Comparison of ENCODE assay signal across 8 mouse cellular contexts in the genomic region with DNA sequence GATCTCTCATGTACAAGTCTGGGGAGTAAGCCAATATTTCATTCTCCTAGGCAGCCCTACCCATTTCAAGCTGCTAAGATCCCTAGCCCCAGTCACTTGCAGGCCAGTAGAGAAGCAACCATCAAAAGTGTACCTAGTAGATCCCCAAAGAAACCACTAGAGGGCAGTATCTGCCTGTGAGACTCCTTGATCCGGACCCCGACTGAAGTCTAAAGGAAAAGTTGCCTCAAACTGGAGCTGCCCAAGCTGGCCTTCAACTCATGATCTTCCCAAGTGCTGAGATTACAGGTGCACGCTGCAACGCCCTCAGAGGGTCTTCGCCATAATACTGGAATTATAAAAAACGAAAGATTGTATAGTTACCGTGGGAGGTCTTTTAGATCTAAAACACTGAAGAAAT. TPM values are rescaled to one million over a fixed set of nuclear protein-coding genes. Genes with fewer than 3 reads are reported as not detected.
A peak's percentile ranks its signal among the peaks of the same experiment; 100 is the strongest.
DNase-seq lines count a peak whose midpoint lies in the region.

No protein-coding gene starts in this region.

- peaks cover 10% of the 10 kb centered on the region for H3K4me1 ChIP-seq in embryonic facial prominence, embryonic 10.5 days

- H3K36me3 ChIP-seq in embryonic facial prominence, embryonic 10.5 days (replicated peaks), result no peaks in the 10 kb centered on the region

- no peak overlapping the region for H3K4me3 ChIP-seq in embryonic facial prominence, embryonic 10.5 days

- no peak overlapping the region for H3K27ac ChIP-seq in embryonic facial prominence, embryonic 10.5 days (replicated peaks)

- no peaks in the 10 kb centered on the region for H3K27me3 ChIP-seq in embryonic facial prominence, embryonic 10.5 days (replicated peaks; ENCODE audit: low read depth, poor library complexity, severe bottlenecking)

- no peaks in the 10 kb centered on the region for H3K9me3 ChIP-seq in embryonic facial prominence, embryonic 10.5 days

- DNase-seq in gastrocnemius, adult 18-20 months (ENCODE audit: low spot score), result peak; percentile 66
- no peak for DNase-seq in gastrocnemius, postnatal 36 days
- DNase-seq in adrenal gland, adult 2 months, result peak; percentile 66
- DNase-seq in embryonic facial prominence, embryonic 10.5 days (ENCODE audit: low spot score), result peak; percentile 65
- peak; percentile 68 for DNase-seq in heart, postnatal 4 days
- peak; percentile 48 for DNase-seq in layer of hippocampus, adult 9-10 months (ENCODE audit: low spot score)
- peak; percentile 60 for DNase-seq in lung, postnatal 14 days
- peak; percentile 68 to 71 for DNase-seq in right cerebral cortex, postnatal 10 days (ENCODE audit: low spot score in 2 of 2)

- 12% methylated on average over 7 of the region's 7 CpGs for WGBS in embryonic facial prominence, embryonic 10.5 days

- intact Hi-C loops in gastrocnemius, postnatal 36 days (cut with DNase I), result loop anchor here (2.0 kb wide), 1 partner anchor 43 kb away; no protein-coding TSS in a partner anchor

RNA-seq across cellular contexts. Expression of a gene that starts 7.3 kb away (rescaled TPM):
- total RNA-seq in gastrocnemius, adult 18-20 months (2021), result not detected
- total RNA-seq in gastrocnemius, postnatal 36 days (2021), result not detected
- not detected for total RNA-seq in adrenal gland, adult 2 months (2021)
- polyA plus RNA-seq in adrenal gland, adult 2 months (2012; rRNA removed), result 1.0 TPM in 1 of 2 replicates, not detected in the other
- 0.70 TPM in 1 of 2 replicates, not detected in the other for polyA plus RNA-seq in embryonic facial prominence, embryonic 10.5 days (2016; fragmentation: Nextera tagmentation; extraction: Ambion mirVana)
- total RNA-seq in heart, postnatal 4 days (2021), result not detected

RNA-seq across cellular contexts. Expression of a gene that starts 11.2 kb away (rescaled TPM):
- total RNA-seq in gastrocnemius, adult 18-20 months (2021), result 1 to 10 TPM; 1.6 to 3.3 TPM
- 1 to 10 TPM; 2.7 to 3.6 TPM for total RNA-seq in gastrocnemius, postnatal 36 days (2021)
- total RNA-seq in adrenal gland, adult 2 months (2021), result 10 to 100 TPM; 11.3 to 18.1 TPM
- polyA plus RNA-seq in adrenal gland, adult 2 months (2012; rRNA removed), result 11.9 and 21.0 TPM in 2 replicates
- 0.40 and 0.60 TPM in 2 replicates for polyA plus RNA-seq in embryonic facial prominence, embryonic 10.5 days (2016; fragmentation: Nextera tagmentation; extraction: Ambion mirVana)
- 10 to 100 TPM; 13.5 to 13.9 TPM for total RNA-seq in heart, postnatal 4 days (2021)

RNA-seq across cellular contexts. Expression of a gene that starts 11.4 kb away (rescaled TPM):
- total RNA-seq in gastrocnemius, adult 18-20 months (2021), result not detected
- total RNA-seq in gastrocnemius, postnatal 36 days (2021), result not detected
- under 1 TPM in 1 of 2 experiments, not detected in 1; 0.73 TPM for total RNA-seq in adrenal gland, adult 2 months (2021)
- 0.86 and 0.95 TPM in 2 replicates for polyA plus RNA-seq in adrenal gland, adult 2 months (2012; rRNA removed)
- not detected in 2 replicates for polyA plus RNA-seq in embryonic facial prominence, embryonic 10.5 days (2016; fragmentation: Nextera tagmentation; extraction: Ambion mirVana)
- total RNA-seq in heart, postnatal 4 days (2021), result not detected

RNA-seq across cellular contexts. Expression of a gene that starts 16.4 kb away (rescaled TPM):
- not detected for total RNA-seq in gastrocnemius, adult 18-20 months (2021)
- total RNA-seq in gastrocnemius, postnatal 36 days (2021), result not detected
- not detected for total RNA-seq in adrenal gland, adult 2 months (2021)
- not detected in 2 replicates for polyA plus RNA-seq in adrenal gland, adult 2 months (2012; rRNA removed)
- not detected in 2 replicates for polyA plus RNA-seq in embryonic facial prominence, embryonic 10.5 days (2016; fragmentation: Nextera tagmentation; extraction: Ambion mirVana)
- not detected for total RNA-seq in heart, postnatal 4 days (2021)

RNA-seq across cellular contexts. Expression of a gene that starts 35.5 kb away (rescaled TPM):
- total RNA-seq in gastrocnemius, adult 18-20 months (2021), result not detected
- total RNA-seq in gastrocnemius, postnatal 36 days (2021), result not detected
- total RNA-seq in adrenal gland, adult 2 months (2021), result under 1 TPM in 1 of 2 experiments, not detected in 1; 0.90 TPM
- polyA plus RNA-seq in adrenal gland, adult 2 months (2012; rRNA removed), result not detected in 2 replicates
- not detected in 2 replicates for polyA plus RNA-seq in embryonic facial prominence, embryonic 10.5 days (2016; fragmentation: Nextera tagmentation; extraction: Ambion mirVana)
- total RNA-seq in heart, postnatal 4 days (2021), result not detected

Comparison
In these comparisons a context has a peak if more than half of its experiments do, and no peak if none do; other contexts are left out.
1. DNase-seq: peak in gastrocnemius, adult 18-20 months (single experiment), adrenal gland, adult 2 months (single experiment), embryonic facial prominence, embryonic 10.5 days (single experiment), heart, postnatal 4 days (single experiment), layer of hippocampus, adult 9-10 months (single experiment), lung, postnatal 14 days (single experiment) and right cerebral cortex, postnatal 10 days (2 of 2); none in gastrocnemius, postnatal 36 days (0 of 2).